Mouse (Mus musculus): Measurements from ENCODE around the gene Pitpnc1.

DNA sequence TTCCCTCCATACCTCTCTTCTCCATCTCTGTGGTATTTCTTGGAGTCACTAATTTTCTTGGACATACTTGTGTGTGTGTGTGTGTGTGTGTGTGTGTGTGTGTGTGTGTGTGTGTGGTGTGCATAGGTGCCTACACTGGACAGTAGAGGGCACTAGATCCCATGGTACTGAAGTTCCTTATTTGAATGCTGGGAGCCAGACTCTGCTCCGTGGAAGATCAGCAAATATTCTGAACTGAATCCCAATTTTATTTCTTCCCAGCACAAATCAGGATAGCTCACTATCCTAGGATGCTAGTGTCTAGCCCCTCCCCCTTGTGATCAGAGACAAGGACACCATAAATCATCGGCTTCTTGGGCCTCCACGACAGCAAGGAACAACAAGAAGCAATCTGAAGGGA is 148.7 kb downstream of the Pitpnc1 start:
- TF ChIP-seq EP300 (IDR thresholded peaks at IDR 0.05; ENCODE audit: low read depth) (no peak), CTCF (IDR thresholded peaks at IDR 0.05; ENCODE audit: low read depth) (peak; percentile 35)
